Mouse (Mus musculus): ENCODE data around the gene Chuk. TPM values are rescaled to one million over a fixed set of nuclear protein-coding genes. Genes with fewer than 3 reads are reported as not detected.
A peak's percentile ranks its signal among the peaks of the same experiment; 100 is the strongest.

Chuk gene
- total RNA-seq, 1 experiment from 2014 or later: 63.9 TPM

- ATAC-seq (replicated peaks in 1 of 2; ENCODE audit: insufficient read depth in 1 of 2, low FRiP score in 2 of 2, low TSS enrichment in 1 of 2, low read depth in 1 of 2, poor library complexity in 2 of 2, severe bottlenecking in 2 of 2): no peak
Observed at GRCm38 (mm10) chr19:44117793-44118192, 10.5 kb upstream of the Chuk start.

- ATAC-seq (replicated peaks in 1 of 2; ENCODE audit: insufficient read depth in 1 of 2, low FRiP score in 2 of 2, low TSS enrichment in 1 of 2, low read depth in 1 of 2, poor library complexity in 2 of 2, severe bottlenecking in 2 of 2): no peak
Observed at GRCm38 (mm10) chr19:44111706-44112105, 4.4 kb upstream of the Chuk start.

GRCm38 (mm10) chr19:44110356-44110755 lies 3.1 kb upstream of the Chuk start:
- ATAC-seq (replicated peaks in 1 of 2; ENCODE audit: insufficient read depth in 1 of 2, low FRiP score in 2 of 2, low TSS enrichment in 1 of 2, low read depth in 1 of 2, poor library complexity in 2 of 2, severe bottlenecking in 2 of 2): no peak

GRCm38 (mm10) chr19:44108996-44109395 lies 1.7 kb upstream of the Chuk start:
- no peak for ATAC-seq (replicated peaks in 1 of 2; ENCODE audit: insufficient read depth in 1 of 2, low FRiP score in 2 of 2, low TSS enrichment in 1 of 2, low read depth in 1 of 2, poor library complexity in 2 of 2, severe bottlenecking in 2 of 2)

- ATAC-seq (replicated peaks in 1 of 2; ENCODE audit: insufficient read depth in 1 of 2, low FRiP score in 2 of 2, low TSS enrichment in 1 of 2, low read depth in 1 of 2, poor library complexity in 2 of 2, severe bottlenecking in 2 of 2): no peak
Observed at GRCm38 (mm10) chr19:44107661-44108521, 611 bp upstream of the Chuk start.

- ATAC-seq (replicated peaks in 1 of 2; ENCODE audit: insufficient read depth in 1 of 2, low FRiP score in 2 of 2, low TSS enrichment in 1 of 2, low read depth in 1 of 2, poor library complexity in 2 of 2, severe bottlenecking in 2 of 2): no peak
Observed at GRCm38 (mm10) chr19:44104393-44104792, 2.9 kb downstream of the Chuk start.

GRCm38 (mm10) chr19:44103001-44103400 lies 4.3 kb downstream of the Chuk start:
- ATAC-seq (replicated peaks in 1 of 2; ENCODE audit: insufficient read depth in 1 of 2, low FRiP score in 2 of 2, low TSS enrichment in 1 of 2, low read depth in 1 of 2, poor library complexity in 2 of 2, severe bottlenecking in 2 of 2): no peak

GRCm38 (mm10) chr19:44100840-44101239 lies 6.4 kb downstream of the Chuk start:
- no peak for ATAC-seq (replicated peaks in 1 of 2; ENCODE audit: insufficient read depth in 1 of 2, low FRiP score in 2 of 2, low TSS enrichment in 1 of 2, low read depth in 1 of 2, poor library complexity in 2 of 2, severe bottlenecking in 2 of 2)

- no peak for ATAC-seq (replicated peaks in 1 of 2; ENCODE audit: insufficient read depth in 1 of 2, low FRiP score in 2 of 2, low TSS enrichment in 1 of 2, low read depth in 1 of 2, poor library complexity in 2 of 2, severe bottlenecking in 2 of 2)
Observed at GRCm38 (mm10) chr19:44086278-44086677, 21.0 kb downstream of the Chuk start.

GRCm38 (mm10) chr19:44080920-44081319 lies 26.4 kb downstream of the Chuk start:
- no peak for ATAC-seq (replicated peaks in 1 of 2; ENCODE audit: insufficient read depth in 1 of 2, low FRiP score in 2 of 2, low TSS enrichment in 1 of 2, low read depth in 1 of 2, poor library complexity in 2 of 2, severe bottlenecking in 2 of 2)

GRCm38 (mm10) chr19:44080023-44080422 lies 27.3 kb downstream of the Chuk start:
- ATAC-seq (replicated peaks in 1 of 2; ENCODE audit: insufficient read depth in 1 of 2, low FRiP score in 2 of 2, low TSS enrichment in 1 of 2, low read depth in 1 of 2, poor library complexity in 2 of 2, severe bottlenecking in 2 of 2): no peak

GRCm38 (mm10) chr19:44077024-44077423 lies 30.3 kb downstream of the Chuk start:
- ATAC-seq (replicated peaks in 1 of 2; ENCODE audit: insufficient read depth in 1 of 2, low FRiP score in 2 of 2, low TSS enrichment in 1 of 2, low read depth in 1 of 2, poor library complexity in 2 of 2, severe bottlenecking in 2 of 2): no peak

- ATAC-seq (replicated peaks in 1 of 2; ENCODE audit: insufficient read depth in 1 of 2, low FRiP score in 2 of 2, low TSS enrichment in 1 of 2, low read depth in 1 of 2, poor library complexity in 2 of 2, severe bottlenecking in 2 of 2): no peak
Observed at GRCm38 (mm10) chr19:44076457-44076856, 30.8 kb downstream of the Chuk start.

GRCm38 (mm10) chr19:44074986-44075385 lies 32.3 kb downstream of the Chuk start:
- ATAC-seq (replicated peaks in 1 of 2; ENCODE audit: insufficient read depth in 1 of 2, low FRiP score in 2 of 2, low TSS enrichment in 1 of 2, low read depth in 1 of 2, poor library complexity in 2 of 2, severe bottlenecking in 2 of 2): no peak

- ATAC-seq (replicated peaks in 1 of 2; ENCODE audit: insufficient read depth in 1 of 2, low FRiP score in 2 of 2, low TSS enrichment in 1 of 2, low read depth in 1 of 2, poor library complexity in 2 of 2, severe bottlenecking in 2 of 2): no peak
Observed at GRCm38 (mm10) chr19:44071166-44071565, 36.1 kb downstream of the Chuk start.

- ATAC-seq (replicated peaks in 1 of 2; ENCODE audit: insufficient read depth in 1 of 2, low FRiP score in 2 of 2, low TSS enrichment in 1 of 2, low read depth in 1 of 2, poor library complexity in 2 of 2, severe bottlenecking in 2 of 2): no peak
Observed at GRCm38 (mm10) chr19:44069914-44070232, 37.4 kb downstream of the Chuk start.

GRCm38 (mm10) chr19:44069121-44069913 lies 38.0 kb downstream of the Chuk start, which contains the start of gene Erlin1:
TSS of gene Erlin1 (minus strand) at chr19:44069785.
- peak; percentile 74 to 93 for ATAC-seq (replicated peaks in 1 of 2; ENCODE audit: insufficient read depth in 1 of 2, low FRiP score in 2 of 2, low TSS enrichment in 1 of 2, low read depth in 1 of 2, poor library complexity in 2 of 2, severe bottlenecking in 2 of 2)

GRCm38 (mm10) chr19:44068232-44068631 lies 39.0 kb downstream of the Chuk start:
- no peak for ATAC-seq (replicated peaks in 1 of 2; ENCODE audit: insufficient read depth in 1 of 2, low FRiP score in 2 of 2, low TSS enrichment in 1 of 2, low read depth in 1 of 2, poor library complexity in 2 of 2, severe bottlenecking in 2 of 2)

Measured in hematopoietic stem cell, adult 5-6 weeks (primary cell).